Mouse (Mus musculus) hindbrain, embryonic 11.5 days (tissue): ENCODE results near the gene Skil. TPM values are rescaled to one million over a fixed set of nuclear protein-coding genes. Genes with fewer than 3 reads are reported as not detected.

ENCODE experiments used
- ATAC-seq: fragments of 200-750 bp; cut with Nextera tagmentation; 2 replicates; pipeline ENCODE4 v1.8.0; 2017; ENCODE audit warnings: mild to moderate bottlenecking, moderate TSS enrichment, moderate library complexity; ENCODE audit not compliant: low FRiP score
- DNase-seq: peaks from one replicate; pipeline ENCODE4 v3.0.0-alpha.2; 2015; ENCODE audit warnings: low spot score
- H3K27ac ChIP-seq: fragments of 300-500 bp; sonication (generic); 2 replicates; pipeline ENCODE4 v1.5.1; 2014; ENCODE audit warnings: mild to moderate bottlenecking, low read depth, low read length
- H3K27me3 ChIP-seq: fragments of 300-500 bp; sonication (generic); 2 replicates; pipeline ENCODE4 v1.6.1; 2014; ENCODE audit warnings: mild to moderate bottlenecking, low read length, moderate library complexity, mixed read lengths; ENCODE audit not compliant: control insufficient read depth, insufficient read depth
- H3K36me3 ChIP-seq: fragments of 300-500 bp; sonication (generic); 2 replicates; pipeline ENCODE4 v1.6.1; 2014; ENCODE audit warnings: mild to moderate bottlenecking, low read length, moderate library complexity, mixed read lengths; ENCODE audit not compliant: control insufficient read depth, insufficient read depth
- H3K4me1 ChIP-seq: fragments of 300-500 bp; sonication (generic); replicated peaks from 2 replicates; pipeline ENCODE4 v1.6.1; 2014; ENCODE audit warnings: low read length, mixed read lengths; ENCODE audit not compliant: control insufficient read depth, insufficient read depth
- H3K4me2 ChIP-seq: fragments of 300-500 bp; sonication (generic); replicated peaks from 2 replicates; pipeline ENCODE4 v1.6.1; 2014; ENCODE audit warnings: mild to moderate bottlenecking, low read depth, low read length
- H3K4me3 ChIP-seq: fragments of 300-500 bp; sonication (generic); 2 replicates; pipeline ENCODE4 v1.5.1; 2014; ENCODE audit warnings: low read depth, low read length
- H3K9ac ChIP-seq: fragments of 300-500 bp; sonication (generic); 2 replicates; pipeline ENCODE4 v1.6.1; 2014; ENCODE audit warnings: low read depth, low read length
- H3K9me3 ChIP-seq: fragments of 300-500 bp; sonication (generic); 2 replicates; pipeline ENCODE4 v1.6.1; 2016; ENCODE audit warnings: low read length; ENCODE audit not compliant: control insufficient read depth
- WGBS: fragments of 180-500 bp; shearing (Covaris S2); extraction: QIAGEN DNeasy Blood & Tissue Kit; methylation state at CpG from one replicate; pipeline ENCODE4 v1.1.7; 2014; 5-methylcytosine and 5-hydroxymethylcytosine counted together
- polyA plus RNA-seq: library from polyadenylated mRNA; unstranded; fragments of >200 nt; fragmentation: Nextera tagmentation; extraction: Ambion mirVana; gene quantifications from 2 replicates; pipeline ENCODE4 v1.2.1, GENCODE M21; 2014

Gene Skil
- polyA plus RNA-seq, 1 experiment from 2014 or later = 71.1 TPM

GRCm38 (mm10) chr3:31093196-31093595 lies 1.7 kb upstream of the Skil start:
- H3K27me3 ChIP-seq = no peaks in the 10 kb centered on the region
- H3K27ac ChIP-seq = peak overlapping the region; percentile 99
- peak; percentile 76 for DNase-seq
- WGBS = under 1% methylated on average over 13 of the region's 13 CpGs
- peak; percentile 28; the same call in 1 of the 2 replicates for ATAC-seq
- no peaks in the 10 kb centered on the region for H3K36me3 ChIP-seq
- 0 out of 2 replicates have a peak overlapping the region, but pooled peaks have one; percentile 12 for H3K9ac ChIP-seq
- peak overlapping the region; percentile 76 for H3K4me2 ChIP-seq
- H3K9me3 ChIP-seq = no peaks in the 10 kb centered on the region
- peaks cover 5% of the 10 kb centered on the region for H3K4me1 ChIP-seq
- peak overlapping the region; percentile 88; the same call in 1 of the 2 replicates for H3K4me3 ChIP-seq

GRCm38 (mm10) chr3:31093627-31094351 lies 1.1 kb upstream of the Skil start:
- under 1% methylated on average over 47 of the region's 58 CpGs for WGBS
- no peaks in the 10 kb centered on the region for H3K36me3 ChIP-seq
- peak overlapping the region; percentile 88 for H3K9ac ChIP-seq
- ATAC-seq (peak; percentile 58), DNase-seq (peak; percentile 79)
- peaks cover 5% of the 10 kb centered on the region for H3K4me1 ChIP-seq
- peak overlapping the region; percentile 99 for H3K27ac ChIP-seq
- peak overlapping the region; percentile 76 for H3K4me2 ChIP-seq
- no peaks in the 10 kb centered on the region for H3K9me3 ChIP-seq
- no peaks in the 10 kb centered on the region for H3K27me3 ChIP-seq
- peak overlapping the region; percentile 88 for H3K4me3 ChIP-seq

GRCm38 (mm10) chr3:31095179-31095490 lies 277 bp downstream of the Skil start:
- Histone ChIP-seq H3K9ac (peak overlapping the region; percentile 88), H3K4me1 (peaks cover 9% of the 10 kb centered on the region), H3K4me3 (peak overlapping the region; percentile 88), H3K27me3 (no peaks in the 10 kb centered on the region), H3K27ac (peak overlapping the region; percentile 99), H3K36me3 (no peaks in the 10 kb centered on the region), H3K9me3 (no peaks in the 10 kb centered on the region), H3K4me2 (peak overlapping the region; percentile 76)
- ATAC-seq (peak; percentile 49), DNase-seq (peak; percentile 59)
- 0% methylated on average over 20 of the region's 39 CpGs for WGBS

- 0% methylated on average over 29 of the region's 33 CpGs for WGBS
- DNase-seq (peak; percentile 64), ATAC-seq (peak; percentile 3)
- Histone ChIP-seq H3K36me3 (no peaks in the 10 kb centered on the region), H3K4me2 (peak overlapping the region; percentile 76), H3K4me1 (peaks cover 9% of the 10 kb centered on the region), H3K9me3 (no peaks in the 10 kb centered on the region), H3K27ac (peak overlapping the region; percentile 99), H3K9ac (peak overlapping the region; percentile 88), H3K27me3 (no peaks in the 10 kb centered on the region), H3K4me3 (peak overlapping the region; percentile 88)
Measured at GRCm38 (mm10) chr3:31095491-31096154, 765 bp downstream of the Skil start.

- no peak for DNase-seq
- Histone ChIP-seq H3K4me1 (peaks cover 9% of the 10 kb centered on the region), H3K9me3 (no peaks in the 10 kb centered on the region), H3K9ac (peak overlapping the region; percentile 88), H3K4me3 (peak overlapping the region; percentile 88), H3K36me3 (no peaks in the 10 kb centered on the region), H3K27me3 (no peaks in the 10 kb centered on the region), H3K27ac (no peak overlapping the region; the same call in 1 of the 2 replicates), H3K4me2 (peak overlapping the region; percentile 76)
- WGBS = 43% methylated on average over 10 of the region's 10 CpGs
- ATAC-seq = no peak
Measured at GRCm38 (mm10) chr3:31096155-31097101, 1.6 kb downstream of the Skil start.

- DNase-seq = no peak
- Histone ChIP-seq H3K9me3 (no peaks in the 10 kb centered on the region), H3K27ac (no peak overlapping the region), H3K9ac (no peak overlapping the region), H3K4me2 (peak overlapping the region; percentile 26), H3K4me3 (peak overlapping the region; percentile 17; the same call in 1 of the 2 replicates), H3K4me1 (peaks cover 9% of the 10 kb centered on the region), H3K27me3 (no peaks in the 10 kb centered on the region), H3K36me3 (no peaks in the 10 kb centered on the region)
- 86% methylated on average over 13 of the region's 13 CpGs for WGBS
- no peak for ATAC-seq
Measured at GRCm38 (mm10) chr3:31097102-31097720, 2.4 kb downstream of the Skil start.

- H3K36me3 ChIP-seq = no peaks in the 10 kb centered on the region
- H3K4me1 ChIP-seq = peaks cover 9% of the 10 kb centered on the region
- no peaks in the 10 kb centered on the region for H3K27me3 ChIP-seq
- ATAC-seq (no peak), DNase-seq (no peak)
- WGBS = 66% methylated on average over 11 of the region's 11 CpGs
- no peak overlapping the region for H3K27ac ChIP-seq
- H3K9ac ChIP-seq = no peak overlapping the region
- H3K4me3 ChIP-seq = peak overlapping the region; percentile 17; the same call in 1 of the 2 replicates
- H3K4me2 ChIP-seq = peak overlapping the region; percentile 26
- H3K9me3 ChIP-seq = no peaks in the 10 kb centered on the region
Measured at GRCm38 (mm10) chr3:31097976-31098375, 3.1 kb downstream of the Skil start.

GRCm38 (mm10) chr3:31098556-31098955 lies 3.7 kb downstream of the Skil start:
- peak overlapping the region; percentile 21 for H3K4me3 ChIP-seq
- H3K9ac ChIP-seq = no peak overlapping the region
- no peaks in the 10 kb centered on the region for H3K27me3 ChIP-seq
- DNase-seq = no peak
- WGBS = 86% methylated on average over 1 of the region's 1 CpGs
- no peaks in the 10 kb centered on the region for H3K36me3 ChIP-seq
- peak overlapping the region; percentile 26; the same call in 1 of the 2 replicates for H3K4me2 ChIP-seq
- H3K9me3 ChIP-seq = no peaks in the 10 kb centered on the region
- no peak overlapping the region for H3K27ac ChIP-seq
- H3K4me1 ChIP-seq = peaks cover 9% of the 10 kb centered on the region
- ATAC-seq = no peak
